Mouse (Mus musculus) heart, postnatal 0 days (tissue): ENCODE data around the gene Ankib1. TPM values are rescaled to one million over a fixed set of nuclear protein-coding genes. Genes with fewer than 3 reads are reported as not detected.
"Not testable (repeated sequence)": the region's sequence is repeated elsewhere in the genome, so short reads cannot be mapped to it uniquely, and the experiment has no call there.

Experiments used
- ATAC-seq: fragments of 200-750 bp; cut with Nextera tagmentation; 2 replicates; pipeline ENCODE4 v1.8.0; 2017; ENCODE audit warnings: low read depth, moderate number of reproducible peaks, moderate library complexity; ENCODE audit not compliant: insufficient read depth
- DNase-seq: peaks from one replicate; pipeline ENCODE4 v3.0.0-alpha.2; 2016; ENCODE audit warnings: low spot score
- H3K27ac ChIP-seq: fragments of 300-500 bp; sonication (generic); 2 replicates; pipeline ENCODE4 v1.5.1; 2014; ENCODE audit warnings: low read depth, mild to moderate bottlenecking
- H3K27me3 ChIP-seq: fragments of 300-500 bp; sonication (generic); 2 replicates; pipeline ENCODE4 v1.6.1; 2014; ENCODE audit warnings: low read length, mixed read lengths; ENCODE audit not compliant: control insufficient read depth, insufficient read depth
- H3K36me3 ChIP-seq: fragments of 300-500 bp; sonication (generic); replicated peaks from 2 replicates; pipeline ENCODE4 v1.6.1; 2014; ENCODE audit warnings: low read length, mixed read lengths; ENCODE audit not compliant: control insufficient read depth, insufficient read depth
- H3K4me1 ChIP-seq: fragments of 300-500 bp; sonication (generic); 2 replicates; pipeline ENCODE4 v1.6.1; 2014; ENCODE audit warnings: antibody characterized with exemption; ENCODE audit not compliant: control insufficient read depth, insufficient read depth
- H3K4me2 ChIP-seq: fragments of 300-500 bp; sonication (generic); 2 replicates; pipeline ENCODE4 v1.6.1; 2014; ENCODE audit warnings: low read depth, mild to moderate bottlenecking, low read length, moderate library complexity
- H3K4me3 ChIP-seq: fragments of 300-500 bp; sonication (generic); 2 replicates; pipeline ENCODE4 v1.5.1; 2014; ENCODE audit warnings: low read depth, low read length
- H3K9ac ChIP-seq: fragments of 300-500 bp; sonication (generic); replicated peaks from 2 replicates; pipeline ENCODE4 v1.6.1; 2014; ENCODE audit warnings: low read depth, low read length, mixed read lengths
- H3K9me3 ChIP-seq: fragments of 300-500 bp; sonication (generic); replicated peaks from 2 replicates; pipeline ENCODE4 v1.6.1; 2016; ENCODE audit warnings: low read length; ENCODE audit not compliant: control insufficient read depth
- CTCF ChIP-seq: IDR thresholded peaks from 2 replicates; pipeline ENCODE4 v1.5.1; 2016; ENCODE audit warnings: antibody characterized with exemption, control low read depth, low read depth
- EP300 ChIP-seq: IDR thresholded peaks from 2 replicates; pipeline ENCODE4 v1.6.1; 2016; ENCODE audit warnings: antibody characterized with exemption, low read depth
- WGBS: fragments of 180-500 bp; shearing (Covaris S2); extraction: QIAGEN DNeasy Blood & Tissue Kit; methylation state at CpG from one replicate; pipeline ENCODE4 v1.1.7; 2014; 5-methylcytosine and 5-hydroxymethylcytosine counted together
- polyA plus RNA-seq: library from polyadenylated mRNA; unstranded; fragments of >200 nt; fragmentation: Nextera tagmentation; extraction: Ambion mirVana; gene quantifications from 2 replicates; pipeline ENCODE4 v1.2.1, GENCODE M21; 2015
- total RNA-seq: library from RNA; depleted of rRNA; stranded (reverse); fragments of >200 nt; gene quantifications from 2 replicates; pipeline ENCODE4 v1.2.3, GENCODE M21; 2014; ENCODE audit warnings: low replicate concordance

Ankib1 gene
- total and polyA plus RNA-seq, 2 experiments from 2014 or later: 3.7 to 10.2 TPM

GRCm38 (mm10) chr5:3665225-3665624 is 137.5 kb downstream of the Ankib1 start:
- Histone ChIP-seq H3K36me3 (no peaks in the 10 kb centered on the region), H3K9ac (no peak overlapping the region), H3K4me1 (no peaks in the 10 kb centered on the region), H3K4me2 (no peak overlapping the region), H3K27me3 (no peaks in the 10 kb centered on the region), H3K9me3 (no peaks in the 10 kb centered on the region), H3K4me3 (no peak overlapping the region), H3K27ac (no peak overlapping the region)
- ATAC-seq (no peak), DNase-seq (no peak)
- no peak for TF ChIP-seq EP300
- no peak for TF ChIP-seq CTCF
- WGBS: 89% methylated on average over 2 of the region's 2 CpGs

GRCm38 (mm10) chr5:3657085-3657484 is 145.6 kb downstream of the Ankib1 start, which contains the start of gene Gatad1:
Gene Gatad1 (minus strand): TSS chr5:3657185.
- ATAC-seq (no peak), DNase-seq (no peak)
- Histone ChIP-seq H3K27ac (no peak within 1 kb of the TSS), H3K4me2 (no peak within 1 kb of the TSS), H3K9ac (no peak within 1 kb of the TSS), H3K4me3 (no peak within 1 kb of the TSS), H3K4me1 (no peaks in the 10 kb centered on the region), H3K36me3 (no peaks in the 10 kb centered on the region), H3K9me3 (no peaks in the 10 kb centered on the region), H3K27me3 (no peaks in the 10 kb centered on the region)
- TF ChIP-seq CTCF (no peak), EP300 (no peak)
- 66% methylated on average over 5 of the region's 5 CpGs for WGBS

DNA sequence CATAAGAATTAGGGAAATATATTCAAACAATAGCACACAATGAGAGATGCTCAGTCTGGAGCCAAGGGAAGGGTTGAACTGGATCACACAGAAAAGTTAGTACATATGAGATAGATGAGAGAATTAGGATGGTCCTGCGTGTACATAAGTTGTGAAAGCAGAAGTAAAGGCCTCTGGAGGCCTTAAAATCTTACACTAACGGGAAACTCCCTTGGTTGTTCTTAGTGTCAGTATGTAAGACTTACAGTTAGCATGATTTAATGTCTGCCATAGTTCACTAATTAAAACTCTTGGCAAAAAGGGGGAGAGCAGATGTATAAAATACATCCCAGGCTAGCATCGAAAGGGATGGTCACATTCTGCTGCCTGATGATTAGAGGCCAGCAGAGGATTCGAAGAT is 148.9 kb downstream of the Ankib1 start:
- Histone ChIP-seq H3K27me3 (no peaks in the 10 kb centered on the region), H3K4me1 (no peaks in the 10 kb centered on the region), H3K4me2 (no peak overlapping the region), H3K27ac (no peak overlapping the region), H3K9me3 (no peaks in the 10 kb centered on the region), H3K4me3 (no peak overlapping the region), H3K9ac (no peak overlapping the region), H3K36me3 (no peaks in the 10 kb centered on the region)
- no peak for TF ChIP-seq EP300
- no peak for TF ChIP-seq CTCF
- WGBS: 76% methylated on average over 4 of the region's 4 CpGs
- DNase-seq: no peak
- ATAC-seq: no peak

- H3K4me2 ChIP-seq, H3K27ac ChIP-seq, H3K36me3 ChIP-seq, ATAC-seq, H3K9ac ChIP-seq, DNase-seq, H3K9me3 ChIP-seq, H3K27me3 ChIP-seq, H3K4me1 ChIP-seq, H3K4me3 ChIP-seq: not testable (repeated sequence)
- 90% methylated on average over 15 of the region's 25 CpGs for WGBS
These were observed 149.7 kb downstream of the Ankib1 start for GRCm38 (mm10) chr5:3652903-3653575.

- H3K9me3 ChIP-seq: no peaks in the 10 kb centered on the region
- no peaks in the 10 kb centered on the region for H3K27me3 ChIP-seq
- no peak for TF ChIP-seq EP300
- TF ChIP-seq CTCF: no peak
- DNase-seq: no peak
- 0 out of 2 replicates have a peak, but pooled peaks cover 4% of the 10 kb centered on the region for H3K4me1 ChIP-seq
- WGBS: 76% methylated on average over 5 of the region's 5 CpGs
- H3K36me3 ChIP-seq: no peaks in the 10 kb centered on the region
- no peak overlapping the region for H3K9ac ChIP-seq
- H3K27ac ChIP-seq: no peak overlapping the region
- no peak overlapping the region for H3K4me3 ChIP-seq
- no peak overlapping the region for H3K4me2 ChIP-seq
- ATAC-seq: no peak
These were observed 151.1 kb downstream of the Ankib1 start for GRCm38 (mm10) chr5:3651621-3652020.

- Histone ChIP-seq H3K4me1 (0 out of 2 replicates have a peak, but pooled peaks cover 6% of the 10 kb centered on the region), H3K36me3 (no peaks in the 10 kb centered on the region), H3K27me3 (no peaks in the 10 kb centered on the region), H3K4me2 (no peak within 1 kb of the TSS), H3K4me3 (no peak within 1 kb of the TSS), H3K9me3 (no peaks in the 10 kb centered on the region), H3K27ac (no peak within 1 kb of the TSS), H3K9ac (no peak within 1 kb of the TSS)
- ATAC-seq: no peak
- no peak for DNase-seq
- 73% methylated on average over 6 of the region's 6 CpGs for WGBS
- TF ChIP-seq CTCF (no peak), EP300 (no peak)
These were observed 151.8 kb downstream of the Ankib1 start, which contains the start of gene Tmbim7 for GRCm38 (mm10) chr5:3650881-3651280. Gene Tmbim7 (plus strand): TSS chr5:3651181.
